Mouse (Mus musculus) ovary, postnatal 14 days (tissue): ENCODE measurements around the gene BC067074.
"Not testable (repeated sequence)": the region's sequence is repeated elsewhere in the genome, so short reads cannot be mapped to it uniquely, and the experiment has no call there.

ENCODE experiments used
- DNase-seq: peaks from one replicate; pipeline ENCODE4 v3.0.0; 2022; ENCODE audit warnings: low spot score

Gene BC067074

DNA sequence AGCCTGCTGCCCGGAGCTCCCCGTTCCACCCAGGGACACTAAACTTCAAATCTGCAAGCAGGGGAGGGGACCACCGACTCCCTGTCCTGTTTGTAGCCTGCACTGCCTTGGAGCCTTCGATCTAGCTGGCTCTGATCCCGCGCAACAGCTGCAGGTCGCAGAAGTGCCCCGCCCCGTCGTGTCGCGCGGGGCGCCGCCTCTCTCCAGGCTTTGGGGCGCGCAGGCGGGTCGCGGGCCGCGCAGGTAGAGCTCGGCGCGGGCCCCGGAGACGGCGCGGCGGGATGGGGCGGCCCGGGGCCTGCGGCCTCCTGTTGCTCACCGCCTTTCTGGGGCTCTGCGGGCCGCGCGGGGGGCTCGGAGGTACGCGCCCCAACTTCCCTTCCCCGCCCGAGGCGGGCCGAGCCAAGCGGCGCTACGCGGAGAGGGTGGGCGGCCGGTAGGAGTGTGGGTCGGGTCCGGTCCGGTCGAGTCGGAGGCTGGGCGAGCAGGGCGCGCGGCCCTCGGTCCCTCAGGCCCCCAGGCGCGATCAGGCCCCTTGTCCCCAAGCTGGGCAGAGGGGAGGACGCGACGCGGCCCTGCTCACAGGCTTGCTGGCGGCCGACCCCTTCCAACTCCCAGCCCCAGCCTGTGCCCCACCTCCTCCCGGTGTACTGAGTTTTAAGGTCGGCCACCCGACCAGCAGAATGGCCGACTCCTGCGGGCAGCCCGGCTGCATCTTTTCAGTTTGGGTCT lies at the start of gene BC067074:
BC067074 (plus strand) TSS at position 185 of the 732 bp plus-strand sequence.
- DNase-seq, result peak; percentile 18

DNA sequence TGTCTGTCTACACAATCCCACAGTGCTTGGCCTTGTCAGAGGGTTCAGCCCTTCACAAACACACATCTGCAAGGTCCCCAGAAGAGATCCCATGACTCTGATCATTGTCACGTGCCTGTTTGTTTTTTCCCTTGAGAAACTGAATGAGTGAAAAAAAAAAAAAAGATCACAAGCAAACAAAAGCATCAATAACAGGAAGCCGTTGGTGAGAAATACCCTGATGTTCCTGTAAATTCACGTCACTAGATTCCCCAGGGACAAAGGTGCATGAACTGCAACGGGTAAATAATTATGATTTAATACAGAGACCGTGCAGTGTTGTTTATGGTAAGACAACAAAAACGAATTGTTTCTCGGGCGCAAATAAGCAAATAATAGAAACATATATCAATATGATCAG lies 47.9 kb upstream of the BC067074 start:
- no peak for DNase-seq

GRCm38 (mm10) chr13:113252580-113252979 lies 40.4 kb upstream of the BC067074 start:
- not testable (repeated sequence) for DNase-seq

- no peak for DNase-seq
These were observed 36.2 kb upstream of the BC067074 start for GRCm38 (mm10) chr13:113256766-113257165.

- no peak for DNase-seq
These were observed 35.8 kb upstream of the BC067074 start for GRCm38 (mm10) chr13:113257190-113257589.

- no peak for DNase-seq
These were observed 33.7 kb upstream of the BC067074 start for GRCm38 (mm10) chr13:113259237-113259636.

DNA sequence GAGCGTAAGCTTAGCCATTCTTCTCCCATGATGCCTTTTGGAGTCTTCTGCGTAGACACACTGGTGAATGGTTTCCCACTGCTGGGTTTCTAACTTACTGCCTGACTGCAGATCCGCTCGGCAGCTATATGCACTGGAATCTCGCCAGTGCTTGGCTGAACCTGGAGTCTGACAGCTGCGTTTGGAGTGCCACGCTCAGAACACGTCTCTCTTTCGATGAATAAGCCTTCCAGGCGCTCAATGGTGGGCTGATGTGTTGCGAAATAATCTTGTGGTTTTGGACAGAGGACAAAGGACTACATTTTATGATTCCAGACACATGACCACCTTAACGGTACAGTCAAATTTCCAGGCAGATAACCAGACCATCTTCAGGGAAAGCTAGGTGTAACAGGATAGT lies 30.1 kb upstream of the BC067074 start:
- DNase-seq, result no peak

DNA sequence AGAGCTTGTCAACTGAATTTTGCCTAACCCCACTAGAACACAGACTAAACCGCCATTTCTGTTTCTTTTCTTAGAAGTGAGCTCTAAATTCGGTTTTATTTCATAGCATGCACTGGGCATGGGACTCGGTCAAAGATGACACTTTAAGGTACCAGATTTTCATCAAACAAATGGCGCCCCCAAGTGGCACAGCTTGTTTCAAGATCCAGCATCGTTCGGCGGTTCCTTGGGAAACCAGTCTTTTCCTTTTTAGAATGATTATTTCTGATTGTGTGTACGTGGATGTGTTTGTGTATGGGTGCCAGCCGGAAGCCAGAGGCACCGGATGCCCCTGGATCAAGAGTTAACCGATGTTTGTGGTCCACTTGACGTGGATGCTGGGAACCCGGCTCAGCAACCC lies 27.7 kb upstream of the BC067074 start:
- DNase-seq, result peak; percentile 20

DNA sequence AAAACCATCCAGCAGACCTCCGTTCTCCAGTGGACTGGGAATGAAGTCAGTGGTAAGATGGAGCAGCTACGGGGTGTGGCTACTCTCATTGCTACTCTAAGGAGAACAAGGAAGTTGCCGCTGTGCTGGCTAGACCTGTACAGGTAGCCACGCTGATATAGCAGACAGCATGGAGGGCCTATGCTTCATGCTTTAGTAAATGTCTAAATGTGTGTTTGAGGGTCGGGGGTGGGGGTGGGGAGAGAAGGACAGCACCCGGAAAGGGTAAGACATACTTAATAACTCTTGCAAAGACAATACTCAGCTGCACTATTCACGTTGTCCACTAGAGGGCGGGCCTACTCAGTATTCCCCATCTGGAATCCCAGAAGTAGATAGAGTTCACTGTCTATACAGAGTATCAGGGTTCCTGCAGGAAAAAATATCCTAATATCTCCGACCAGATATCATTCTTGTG lies 26.4 kb upstream of the BC067074 start:
- DNase-seq, result peak; percentile 70

DNA sequence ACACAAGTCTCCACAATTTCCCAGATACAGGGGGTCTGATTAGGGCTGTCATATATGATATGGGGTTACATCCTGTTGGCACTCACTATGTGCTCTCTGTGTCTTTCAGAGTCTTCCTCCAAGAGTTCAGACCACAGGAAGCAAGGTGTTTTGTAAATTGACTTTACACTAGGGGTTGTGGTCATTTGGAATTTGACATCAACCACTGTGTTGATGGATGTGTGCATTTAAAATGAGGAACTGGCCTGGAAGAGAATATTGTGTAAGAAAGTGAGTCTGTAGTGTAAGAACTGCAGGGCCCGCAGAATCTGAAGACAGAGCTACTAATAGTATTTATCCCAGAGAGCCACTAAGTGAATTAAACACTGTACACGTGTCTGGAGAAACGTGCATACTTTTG lies 25.8 kb upstream of the BC067074 start:
- DNase-seq, result no peak

DNA sequence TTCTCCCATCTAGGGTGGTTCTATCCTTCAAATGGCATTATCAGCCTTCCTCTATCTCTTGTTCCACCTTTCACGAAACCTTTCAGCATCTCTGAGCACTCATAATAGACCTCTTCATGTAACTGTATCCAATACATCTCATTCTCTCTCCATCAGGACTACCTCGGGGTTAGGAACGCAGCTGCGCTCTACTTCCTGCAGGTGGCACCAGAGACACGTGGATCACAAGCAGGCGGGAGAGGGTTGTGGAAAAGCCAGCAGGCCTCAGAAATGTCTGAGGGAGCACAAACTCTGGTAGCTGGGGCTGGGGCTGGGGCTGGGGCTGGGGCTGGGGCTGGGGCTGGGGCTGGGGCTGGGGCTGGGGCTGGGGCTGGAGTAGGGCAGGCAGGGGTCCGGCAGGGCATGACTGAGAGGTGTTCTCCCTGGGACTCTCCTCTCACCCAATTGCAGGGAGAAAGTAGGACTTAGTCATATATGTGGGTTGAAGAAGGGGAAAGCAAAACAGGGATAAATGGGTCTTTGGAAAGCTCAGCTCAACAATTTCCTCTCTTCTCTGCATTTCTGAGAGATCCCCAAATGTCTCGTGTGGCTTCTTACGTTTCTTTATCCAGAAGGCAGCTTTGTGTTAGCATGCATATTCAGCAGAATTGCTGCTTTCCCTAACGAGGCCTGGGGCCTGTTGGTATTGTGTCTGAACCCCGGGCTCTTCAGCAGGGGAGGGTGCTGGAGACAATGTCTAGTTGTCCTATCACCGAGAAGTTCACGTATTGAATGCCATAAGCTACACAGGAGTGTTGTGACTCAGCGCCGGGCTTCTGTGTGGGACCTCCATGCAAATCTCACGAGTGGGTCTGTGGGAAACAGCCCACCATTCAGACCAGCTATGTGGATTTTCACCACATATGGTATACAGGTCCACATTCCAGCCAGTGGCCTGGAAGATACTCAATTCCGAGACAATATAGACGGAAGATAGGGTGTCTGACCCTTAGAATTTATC lies 22.9 kb upstream of the BC067074 start:
- peak; percentile 66 for DNase-seq

- DNase-seq, result no peak
These were observed 21.8 kb upstream of the BC067074 start for GRCm38 (mm10) chr13:113271189-113271588.

DNA sequence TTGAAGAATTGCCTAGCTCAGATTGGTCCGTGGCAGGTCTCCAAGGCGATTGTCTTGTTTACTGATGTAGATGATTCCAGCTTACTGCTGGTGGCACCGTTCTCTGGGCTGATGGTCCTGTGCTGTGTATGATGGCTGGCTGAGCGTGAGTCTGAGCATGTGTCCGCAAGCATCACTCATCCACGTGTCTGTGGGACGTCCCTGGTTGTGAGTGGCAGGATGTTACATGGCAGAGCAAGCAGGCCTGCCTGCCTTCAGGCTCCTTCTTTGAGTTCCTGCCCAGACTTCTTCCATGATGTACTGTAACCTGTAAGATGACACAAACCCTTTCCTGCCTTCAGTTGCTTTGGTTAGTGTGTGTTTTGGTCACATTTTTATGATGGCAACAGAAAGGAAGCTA lies 5.8 kb upstream of the BC067074 start:
- DNase-seq, result no peak

- DNase-seq, result no peak
These were observed 4.5 kb upstream of the BC067074 start for GRCm38 (mm10) chr13:113288210-113289197.

GRCm38 (mm10) chr13:113289760-113290159 lies 3.2 kb upstream of the BC067074 start:
- DNase-seq, result no peak

- no peak for DNase-seq
These were observed 958 bp upstream of the BC067074 start for GRCm38 (mm10) chr13:113292001-113292400.

GRCm38 (mm10) chr13:113293707-113294432 lies 911 bp downstream of the BC067074 start:
- DNase-seq, result no peak

DNA sequence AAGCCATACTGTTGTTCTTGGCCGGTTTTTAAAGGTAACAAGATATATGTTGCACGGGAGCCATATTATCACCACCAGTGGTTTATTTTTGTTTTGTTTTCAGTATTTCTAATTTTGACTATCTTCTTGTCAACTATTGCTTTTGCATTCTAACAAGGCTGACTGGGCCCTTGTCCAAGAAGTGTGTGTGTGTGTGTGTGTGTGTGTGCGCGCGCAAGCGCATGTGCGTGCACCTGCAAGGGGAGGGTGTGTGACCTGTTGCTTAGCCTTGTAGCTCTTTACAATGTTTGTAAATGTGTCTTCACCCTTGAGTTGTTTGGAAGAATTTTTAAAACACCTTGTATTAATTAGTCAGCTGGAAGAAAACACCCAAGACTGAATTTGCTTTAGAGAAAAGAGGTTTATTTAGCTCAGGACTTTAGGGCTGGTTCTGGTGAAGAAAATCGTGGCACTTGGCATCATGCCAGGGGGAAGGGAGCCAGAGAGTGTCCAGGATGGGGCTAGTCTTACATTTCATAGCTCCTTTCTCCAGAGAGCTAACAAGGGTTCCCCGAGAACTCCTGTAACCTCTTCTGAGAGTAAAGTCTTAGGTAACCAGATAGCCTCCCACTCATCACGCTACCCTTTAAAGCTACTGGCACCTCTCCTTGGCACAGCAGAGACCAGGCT lies 3.0 kb downstream of the BC067074 start:
- no peak for DNase-seq

DNA sequence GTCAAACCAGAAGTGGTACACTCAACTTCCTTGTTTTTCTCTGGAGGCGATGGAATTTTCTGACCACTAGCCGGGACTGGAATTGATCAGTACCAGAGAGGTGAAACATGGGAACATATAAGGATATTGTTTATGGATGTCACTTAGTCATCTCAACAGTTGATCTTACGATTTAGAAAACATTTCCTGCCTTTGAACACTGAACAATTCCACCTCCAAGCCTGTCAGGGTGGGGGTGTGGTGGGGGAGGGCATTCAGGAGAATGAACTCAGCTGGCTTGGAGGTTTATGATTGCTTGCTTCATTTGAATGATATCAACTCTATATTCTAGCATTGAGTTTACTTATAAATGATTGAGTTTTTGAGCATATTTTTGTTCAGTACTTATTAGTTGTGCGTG lies 13.6 kb downstream of the BC067074 start:
- DNase-seq, result no peak

DNA sequence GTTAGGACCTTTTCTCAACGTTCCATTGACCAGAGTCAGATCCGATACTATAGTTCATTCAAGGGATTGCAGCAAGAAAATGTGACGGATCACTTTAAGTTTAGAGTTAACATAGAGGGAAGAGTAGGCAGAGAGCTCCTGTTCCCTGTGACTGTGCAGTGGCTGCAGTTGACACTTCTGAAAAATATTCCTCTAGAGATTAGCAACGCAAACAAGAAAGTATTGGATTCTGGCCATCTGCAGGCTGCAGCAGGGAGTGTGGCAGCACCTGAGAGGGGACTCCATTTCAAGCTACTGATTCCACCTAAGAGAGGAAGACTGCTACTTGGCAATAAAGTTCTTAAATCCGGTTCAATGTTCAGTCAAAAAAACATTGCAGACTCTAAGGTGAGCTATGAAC lies 26.6 kb downstream of the BC067074 start:
- DNase-seq, result no peak
